Mouse (Mus musculus) embryo, embryonic 10.5 days (tissue): ENCODE results near the gene Lta.

Experiments used
- DNase-seq: peaks from one replicate; pipeline ENCODE4 v3.0.0-alpha.2; 2015; ENCODE audit warnings: low spot score

Gene Lta

GRCm38 (mm10) chr17:35157254-35157653 lies 47.9 kb downstream of the Lta start:
- DNase-seq, result no peak

- DNase-seq, result no peak
These were observed 48.5 kb downstream of the Lta start for GRCm38 (mm10) chr17:35156461-35157200.

GRCm38 (mm10) chr17:35155451-35155850 lies 49.7 kb downstream of the Lta start:
- DNase-seq, result no peak

GRCm38 (mm10) chr17:35154616-35155015 lies 50.5 kb downstream of the Lta start:
- DNase-seq, result no peak

- no peak for DNase-seq
These were observed 51.2 kb downstream of the Lta start for GRCm38 (mm10) chr17:35153931-35154330.
